Mouse (Mus musculus) kidney, embryonic 16.5 days (tissue): ENCODE data around the gene Robo1. TPM values are rescaled to one million over a fixed set of nuclear protein-coding genes. Genes with fewer than 3 reads are reported as not detected.

ENCODE experiments used
- ATAC-seq: fragments of 200-750 bp; cut with Nextera tagmentation; 2 replicates; pipeline ENCODE4 v1.8.0; 2017; ENCODE audit warnings: moderate TSS enrichment; ENCODE audit not compliant: low FRiP score, low TSS enrichment
- H3K27ac ChIP-seq: fragments of 300-500 bp; sonication (generic); 2 replicates; pipeline ENCODE4 v1.5.1; 2014; ENCODE audit warnings: low read length
- H3K27me3 ChIP-seq: fragments of 300-500 bp; sonication (generic); 2 replicates; pipeline ENCODE4 v1.6.1; 2014; ENCODE audit warnings: low read length, control low read depth, mixed read lengths; ENCODE audit not compliant: insufficient read depth
- H3K36me3 ChIP-seq: fragments of 300-500 bp; sonication (generic); 2 replicates; pipeline ENCODE4 v1.6.1; 2014; ENCODE audit warnings: low read length, control low read depth, mixed read lengths; ENCODE audit not compliant: insufficient read depth
- H3K4me1 ChIP-seq: fragments of 300-500 bp; sonication (generic); 2 replicates; pipeline ENCODE4 v1.6.1; 2014; ENCODE audit warnings: low read length, control low read depth, mixed read lengths; ENCODE audit not compliant: insufficient read depth
- H3K4me2 ChIP-seq: fragments of 300-500 bp; sonication (generic); replicated peaks from 2 replicates; pipeline ENCODE4 v1.6.1; 2014; ENCODE audit warnings: low read depth, low read length
- H3K4me3 ChIP-seq: fragments of 300-500 bp; sonication (generic); 2 replicates; pipeline ENCODE4 v1.5.1; 2014; ENCODE audit warnings: mild to moderate bottlenecking, low read length
- H3K9ac ChIP-seq: fragments of 300-500 bp; sonication (generic); replicated peaks from 2 replicates; pipeline ENCODE4 v1.6.1; 2014; ENCODE audit warnings: low read length
- H3K9me3 ChIP-seq: fragments of 300-500 bp; sonication (generic); 2 replicates; pipeline ENCODE4 v1.6.1; 2016; ENCODE audit warnings: low read length, control low read depth
- WGBS: fragments of 180-500 bp; shearing (Covaris S2); extraction: QIAGEN DNeasy Blood & Tissue Kit; methylation state at CpG from one replicate; pipeline ENCODE4 v1.1.7; 2014; 5-methylcytosine and 5-hydroxymethylcytosine counted together
- polyA plus RNA-seq: library from polyadenylated mRNA; unstranded; fragments of >200 nt; fragmentation: Nextera tagmentation; extraction: Ambion mirVana; gene quantifications from 2 replicates; pipeline ENCODE4 v1.2.1, GENCODE M21; 2015

Gene Robo1
- polyA plus RNA-seq, 1 experiment from 2014 or later: 24.8 TPM

- H3K4me3 ChIP-seq: no peak overlapping the region
- H3K36me3 ChIP-seq: 0 out of 2 replicates have a peak, but pooled peaks cover 14% of the 10 kb centered on the region
- H3K4me2 ChIP-seq: no peak overlapping the region
- WGBS: 68% methylated on average over 10 of the region's 10 CpGs
- H3K9me3 ChIP-seq: no peaks in the 10 kb centered on the region
- no peak overlapping the region for H3K9ac ChIP-seq
- H3K27ac ChIP-seq: no peak overlapping the region
- H3K27me3 ChIP-seq: no peaks in the 10 kb centered on the region
- 0 out of 2 replicates have a peak, but pooled peaks cover 12% of the 10 kb centered on the region for H3K4me1 ChIP-seq
- no peak for ATAC-seq
Measured at GRCm38 (mm10) chr16:72993594-72993993, 685.5 kb downstream of the Robo1 start.

DNA sequence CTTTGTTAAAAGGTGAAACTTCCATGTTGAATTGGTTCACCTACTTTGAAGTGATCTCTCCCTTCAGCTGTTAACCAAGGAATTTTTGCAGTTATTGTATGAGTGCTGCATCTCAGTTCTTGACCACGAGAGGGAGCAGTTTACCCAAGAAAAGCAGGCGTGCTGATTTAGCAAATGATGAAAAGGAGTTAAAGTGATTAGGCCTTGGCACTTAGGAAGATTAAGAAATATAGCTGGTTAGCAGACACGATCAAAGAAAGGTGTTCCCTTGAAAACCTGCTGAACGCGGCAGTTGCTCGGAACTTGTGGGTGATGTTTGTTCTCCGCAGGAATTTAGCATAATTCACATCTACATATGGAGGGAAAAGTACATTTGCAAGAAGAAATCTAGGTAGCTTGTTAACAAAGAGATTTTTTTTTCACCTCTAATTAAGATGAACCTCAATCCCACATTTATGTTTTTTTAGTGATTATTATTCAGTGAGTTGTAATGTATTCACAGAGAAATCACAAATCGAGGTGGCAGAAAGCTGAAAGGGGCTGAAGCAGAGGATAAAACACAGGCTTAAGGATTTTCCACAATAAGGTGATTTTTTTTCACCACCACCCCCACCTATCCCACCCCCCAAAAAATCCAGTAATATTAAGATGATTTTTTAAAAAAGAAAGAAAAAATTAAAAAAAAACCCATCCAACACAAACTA is 687.3 kb downstream of the Robo1 start:
- no peaks in the 10 kb centered on the region for H3K27me3 ChIP-seq
- WGBS: 24% methylated on average over 8 of the region's 8 CpGs
- H3K4me1 ChIP-seq: 0 out of 2 replicates have a peak, but pooled peaks cover 12% of the 10 kb centered on the region
- ATAC-seq: no peak
- no peak overlapping the region for H3K9ac ChIP-seq
- H3K4me3 ChIP-seq: no peak overlapping the region
- no peaks in the 10 kb centered on the region for H3K9me3 ChIP-seq
- H3K27ac ChIP-seq: no peak overlapping the region
- H3K36me3 ChIP-seq: 0 out of 2 replicates have a peak, but pooled peaks cover 9% of the 10 kb centered on the region
- no peak overlapping the region for H3K4me2 ChIP-seq

- ATAC-seq: no peak
- WGBS: 79% methylated on average over 10 of the region's 10 CpGs
Measured at GRCm38 (mm10) chr16:72995955-72996535, 687.9 kb downstream of the Robo1 start.

GRCm38 (mm10) chr16:72998677-72999076 is 690.6 kb downstream of the Robo1 start:
- Histone ChIP-seq H3K36me3 (peaks cover 12% of the 10 kb centered on the region), H3K9ac (no peak overlapping the region), H3K4me1 (no peaks in the 10 kb centered on the region), H3K4me2 (no peak overlapping the region), H3K27ac (no peak overlapping the region), H3K27me3 (no peaks in the 10 kb centered on the region), H3K9me3 (no peaks in the 10 kb centered on the region), H3K4me3 (no peak overlapping the region)
- WGBS: 79% methylated on average over 6 of the region's 6 CpGs
- ATAC-seq: no peak

More at GRCm38 (mm10) chr16:72995955-72996535, 687.9 kb downstream of the Robo1 start:
- H3K27me3 ChIP-seq: no peaks in the 10 kb centered on the region
- no peak overlapping the region for H3K9ac ChIP-seq
- no peak overlapping the region for H3K4me2 ChIP-seq
- H3K4me3 ChIP-seq: no peak overlapping the region
- 0 out of 2 replicates have a peak, but pooled peaks cover 12% of the 10 kb centered on the region for H3K4me1 ChIP-seq
- 0 out of 2 replicates have a peak, but pooled peaks cover 3% of the 10 kb centered on the region for H3K36me3 ChIP-seq
- H3K27ac ChIP-seq: no peak overlapping the region
- no peaks in the 10 kb centered on the region for H3K9me3 ChIP-seq

- H3K9ac ChIP-seq: no peak overlapping the region
- H3K4me3 ChIP-seq: no peak overlapping the region
- ATAC-seq: no peak
- H3K4me1 ChIP-seq: no peaks in the 10 kb centered on the region
- 88% methylated on average over 4 of the region's 4 CpGs for WGBS
- peaks cover 19% of the 10 kb centered on the region for H3K36me3 ChIP-seq
- H3K9me3 ChIP-seq: no peaks in the 10 kb centered on the region; the same call in 1 of the 2 replicates
- no peak overlapping the region for H3K4me2 ChIP-seq
- H3K27me3 ChIP-seq: no peaks in the 10 kb centered on the region
- no peak overlapping the region for H3K27ac ChIP-seq
Measured at GRCm38 (mm10) chr16:73002685-73003084, 694.6 kb downstream of the Robo1 start.

- Histone ChIP-seq H3K9me3 (no peaks in the 10 kb centered on the region; the same call in 1 of the 2 replicates), H3K9ac (no peak overlapping the region), H3K4me1 (no peaks in the 10 kb centered on the region), H3K36me3 (peaks cover 17% of the 10 kb centered on the region), H3K27me3 (no peaks in the 10 kb centered on the region), H3K4me3 (no peak overlapping the region), H3K27ac (no peak overlapping the region), H3K4me2 (no peak overlapping the region)
- WGBS: 96% methylated on average over 11 of the region's 11 CpGs
- no peak for ATAC-seq
Measured at GRCm38 (mm10) chr16:73004601-73005000, 696.5 kb downstream of the Robo1 start.

DNA sequence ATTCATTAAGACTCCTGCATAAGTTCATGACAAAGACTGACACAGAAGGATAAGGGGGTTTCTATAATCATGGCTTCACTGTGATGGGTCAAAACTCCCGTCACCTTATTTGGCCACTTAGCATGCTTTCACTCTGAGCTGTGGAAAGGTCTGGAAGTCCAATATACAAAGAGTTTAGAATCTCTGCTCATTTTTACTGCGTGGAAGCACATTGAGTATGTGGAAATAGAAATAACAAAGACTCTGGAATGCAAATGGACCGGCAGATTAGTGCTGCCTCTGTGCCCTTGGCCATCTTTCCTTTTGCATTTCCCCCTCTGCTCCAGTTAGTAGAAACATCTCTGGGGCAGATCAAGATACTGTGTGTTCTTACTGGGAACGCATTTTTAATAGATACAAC is 697.7 kb downstream of the Robo1 start:
- Histone ChIP-seq H3K9me3 (no peaks in the 10 kb centered on the region; the same call in 1 of the 2 replicates), H3K9ac (no peak overlapping the region), H3K4me1 (no peaks in the 10 kb centered on the region), H3K36me3 (peaks cover 20% of the 10 kb centered on the region), H3K4me2 (no peak overlapping the region), H3K4me3 (no peak overlapping the region), H3K27ac (no peak overlapping the region), H3K27me3 (no peaks in the 10 kb centered on the region)
- WGBS: 86% methylated on average over 4 of the region's 4 CpGs
- no peak for ATAC-seq

GRCm38 (mm10) chr16:73007434-73007833 is 699.3 kb downstream of the Robo1 start:
- Histone ChIP-seq H3K27ac (no peak overlapping the region), H3K36me3 (peaks cover 15% of the 10 kb centered on the region)
- 31% methylated on average over 8 of the region's 8 CpGs for WGBS

DNA sequence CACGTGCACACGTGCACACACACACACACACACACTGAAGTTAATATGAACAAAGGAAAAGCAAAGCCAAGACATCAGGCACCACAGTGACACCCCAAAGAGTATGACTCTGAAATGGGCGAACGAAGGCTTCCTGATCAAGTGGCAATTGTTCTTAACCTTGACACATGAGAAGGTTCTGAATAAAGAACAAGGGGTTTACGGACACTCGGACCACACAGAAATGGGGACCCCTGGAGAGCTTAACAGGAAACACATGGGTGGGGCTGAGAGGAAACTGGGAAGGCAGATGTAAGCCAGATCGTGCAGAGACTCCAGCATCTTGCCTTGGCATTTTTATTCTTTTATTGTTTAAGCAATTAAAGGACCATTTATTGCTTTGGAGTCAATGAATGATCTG is 703.2 kb downstream of the Robo1 start:
- Histone ChIP-seq H3K9me3 (no peaks in the 10 kb centered on the region), H3K4me3 (no peak overlapping the region), H3K4me1 (peaks cover 4% of the 10 kb centered on the region; the same call in 1 of the 2 replicates), H3K4me2 (no peak overlapping the region), H3K9ac (no peak overlapping the region), H3K27ac (no peak overlapping the region), H3K27me3 (no peaks in the 10 kb centered on the region), H3K36me3 (peaks cover 18% of the 10 kb centered on the region)
- ATAC-seq: no peak
- 47% methylated on average over 7 of the region's 7 CpGs for WGBS

More at GRCm38 (mm10) chr16:73007434-73007833, 699.3 kb downstream of the Robo1 start:
- Histone ChIP-seq H3K9ac (no peak overlapping the region), H3K9me3 (no peaks in the 10 kb centered on the region; the same call in 1 of the 2 replicates), H3K4me2 (no peak overlapping the region), H3K27me3 (no peaks in the 10 kb centered on the region), H3K4me3 (no peak overlapping the region), H3K4me1 (no peaks in the 10 kb centered on the region; the same call in 1 of the 2 replicates)
- ATAC-seq: no peak

- no peaks in the 10 kb centered on the region for H3K27me3 ChIP-seq
- ATAC-seq: no peak
- peaks cover 4% of the 10 kb centered on the region; the same call in 1 of the 2 replicates for H3K4me1 ChIP-seq
- no peak overlapping the region for H3K4me3 ChIP-seq
- H3K4me2 ChIP-seq: no peak overlapping the region
- peaks cover 18% of the 10 kb centered on the region for H3K36me3 ChIP-seq
- 93% methylated on average over 11 of the region's 11 CpGs for WGBS
- no peak overlapping the region for H3K9ac ChIP-seq
- H3K9me3 ChIP-seq: no peaks in the 10 kb centered on the region
- H3K27ac ChIP-seq: no peak overlapping the region
Measured at GRCm38 (mm10) chr16:73012926-73013325, 704.8 kb downstream of the Robo1 start.
